Mouse (Mus musculus): ENCODE results near the gene Gm13697. TPM values are rescaled to one million over a fixed set of nuclear protein-coding genes. Genes with fewer than 3 reads are reported as not detected.

The Gm13697 gene
- polyA plus RNA-seq, 1 experiment from 2014 or later: not detected

Other genes with a start within 250 kb of the Gm13697 start
- 47.2 and 55.0 TPM in 2 replicates for gene Fam171b, start 172.1 kb upstream of the Gm13697 start, polyA plus RNA-seq (2015; fragmentation: Nextera tagmentation; extraction: Ambion mirVana)
- gene Zswim2, start 43.5 kb upstream of the Gm13697 start, polyA plus RNA-seq (2015; fragmentation: Nextera tagmentation; extraction: Ambion mirVana): not detected in 2 replicates
- gene Gm13698, start 29.1 kb upstream of the Gm13697 start, polyA plus RNA-seq (2015; fragmentation: Nextera tagmentation; extraction: Ambion mirVana): not detected in 2 replicates
- gene Gm13693, start 23.2 kb upstream of the Gm13697 start, polyA plus RNA-seq (2015; fragmentation: Nextera tagmentation; extraction: Ambion mirVana): not detected in 2 replicates
- not detected in 2 replicates for gene Gm13695, start 17.4 kb upstream of the Gm13697 start, polyA plus RNA-seq (2015; fragmentation: Nextera tagmentation; extraction: Ambion mirVana)
- gene Gm13696, start 11.6 kb upstream of the Gm13697 start, polyA plus RNA-seq (2015; fragmentation: Nextera tagmentation; extraction: Ambion mirVana): not detected in 2 replicates
- not detected in 2 replicates for gene Gm13694, start 5.8 kb upstream of the Gm13697 start, polyA plus RNA-seq (2015; fragmentation: Nextera tagmentation; extraction: Ambion mirVana)
- not detected in 2 replicates for gene Gm13691, start 5.8 kb downstream of the Gm13697 start, polyA plus RNA-seq (2015; fragmentation: Nextera tagmentation; extraction: Ambion mirVana)

Measured in forebrain, embryonic 13.5 days (tissue).